Mouse (Mus musculus) hindbrain, embryonic 15.5 days (tissue): Measurements from ENCODE around the gene Gp1bb. TPM values are rescaled to one million over a fixed set of nuclear protein-coding genes. Genes with fewer than 3 reads are reported as not detected.

Experiments used
- ATAC-seq: fragments of 200-750 bp; cut with Nextera tagmentation; 2 replicates; pipeline ENCODE4 v1.8.0; 2017; ENCODE audit warnings: low read depth, moderate number of reproducible peaks, moderate TSS enrichment; ENCODE audit not compliant: low FRiP score
- H3K27ac ChIP-seq: fragments of 300-500 bp; sonication (generic); replicated peaks from 2 replicates; pipeline ENCODE4 v1.5.1; 2015; ENCODE audit warnings: mild to moderate bottlenecking, inconsistent platforms
- H3K27me3 ChIP-seq: fragments of 300-500 bp; sonication (generic); 2 replicates; pipeline ENCODE4 v1.6.1; 2015; ENCODE audit warnings: control low read depth, inconsistent platforms
- H3K36me3 ChIP-seq: fragments of 300-500 bp; sonication (generic); 2 replicates; pipeline ENCODE4 v1.6.1; 2015; ENCODE audit warnings: control low read depth, inconsistent platforms
- H3K4me1 ChIP-seq: fragments of 300-500 bp; sonication (generic); replicated peaks from 2 replicates; pipeline ENCODE4 v1.6.1; 2015; ENCODE audit warnings: control low read depth, inconsistent platforms
- H3K4me2 ChIP-seq: fragments of 300-500 bp; sonication (generic); 2 replicates; pipeline ENCODE4 v1.6.1; 2015; ENCODE audit warnings: moderate library complexity, mild to moderate bottlenecking, inconsistent platforms
- H3K4me3 ChIP-seq: fragments of 300-500 bp; sonication (generic); 2 replicates; pipeline ENCODE4 v1.5.1; 2015; ENCODE audit warnings: mild to moderate bottlenecking, inconsistent platforms
- H3K9ac ChIP-seq: fragments of 300-500 bp; sonication (generic); 2 replicates; pipeline ENCODE4 v1.6.1; 2015; ENCODE audit warnings: inconsistent platforms
- H3K9me3 ChIP-seq: fragments of 300-500 bp; sonication (generic); 2 replicates; pipeline ENCODE4 v1.6.1; 2016; ENCODE audit warnings: control low read depth, inconsistent platforms
- WGBS: fragments of 180-500 bp; shearing (Covaris S2); methylation state at CpG from one replicate; pipeline ENCODE4 v1.1.7; 2015; 5-methylcytosine and 5-hydroxymethylcytosine counted together
- polyA plus RNA-seq: library from polyadenylated mRNA; unstranded; fragments of >200 nt; fragmentation: Nextera tagmentation; extraction: Ambion mirVana; gene quantifications from 2 replicates; pipeline ENCODE4 v1.2.1, GENCODE M21; 2015

Gp1bb gene
- polyA plus RNA-seq, 1 experiment from 2014 or later: 14.8 TPM

DNA sequence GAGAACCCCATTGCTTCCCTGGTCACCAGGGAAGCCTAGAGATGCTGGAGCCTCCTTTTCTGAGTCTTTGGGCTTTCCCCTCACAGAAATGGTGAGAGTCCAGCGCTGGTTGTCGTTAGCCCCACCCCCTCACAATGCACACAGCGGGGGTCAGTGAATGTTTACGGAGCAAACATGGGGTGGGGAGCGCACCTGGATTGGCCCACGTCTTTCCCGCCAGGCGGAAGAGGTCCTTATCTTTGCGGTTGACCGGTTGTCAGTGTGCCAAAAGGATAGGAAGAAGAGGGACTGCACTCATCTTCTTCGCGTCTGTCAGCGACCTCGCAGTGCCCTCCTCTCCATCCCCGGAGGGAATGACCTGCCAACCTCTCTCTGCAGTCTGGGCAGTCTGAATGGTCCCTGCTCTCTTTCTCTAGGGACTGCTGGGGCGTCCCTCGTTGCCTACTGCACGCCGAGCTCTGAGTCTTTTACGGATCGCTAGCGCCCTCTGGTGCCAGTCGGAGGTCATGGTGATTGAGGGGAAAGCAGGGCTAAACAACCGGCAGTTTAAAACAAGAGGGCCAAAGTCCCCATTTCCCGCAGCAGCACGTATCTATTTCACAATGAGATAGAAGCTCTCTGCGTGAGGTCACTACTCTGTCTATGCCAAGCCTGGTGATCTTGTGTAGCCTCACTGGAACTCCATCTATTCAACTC lies 4.7 kb downstream of the Gp1bb start:
- Histone ChIP-seq H3K4me3 (peak overlapping the region; percentile 27), H3K27ac (no peak overlapping the region), H3K9me3 (no peaks in the 10 kb centered on the region), H3K36me3 (peaks cover 6% of the 10 kb centered on the region), H3K27me3 (peaks cover 54% of the 10 kb centered on the region), H3K4me2 (peak overlapping the region; percentile 58), H3K4me1 (peaks cover 22% of the 10 kb centered on the region), H3K9ac (peak overlapping the region; percentile 14; the same call in 1 of the 2 replicates)
- 2% methylated on average over 27 of the region's 27 CpGs for WGBS
- ATAC-seq: peak; percentile 61

DNA sequence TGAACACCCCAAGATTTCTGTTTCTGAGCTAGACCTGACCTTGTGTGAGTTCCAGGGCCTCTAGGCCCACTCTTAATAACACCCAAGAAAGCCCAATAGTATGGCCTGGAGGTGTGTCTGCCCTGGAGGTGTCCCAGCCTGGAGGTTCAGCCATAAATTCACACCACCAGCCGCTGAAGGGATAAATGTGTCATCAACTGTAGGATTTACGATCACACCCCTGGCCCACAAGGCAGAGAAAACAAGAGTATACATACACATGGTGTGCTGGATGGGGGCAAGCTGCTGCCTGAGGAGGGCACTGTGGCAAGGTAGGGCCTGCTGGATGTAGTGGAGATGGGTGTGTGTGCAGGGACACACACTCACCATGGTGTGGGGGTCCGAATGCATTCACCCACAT lies 8.9 kb downstream of the Gp1bb start:
- 90% methylated on average over 3 of the region's 3 CpGs for WGBS
- Histone ChIP-seq H3K4me1 (peaks cover 8% of the 10 kb centered on the region; the same call in 1 of the 2 replicates), H3K27me3 (peaks cover 23% of the 10 kb centered on the region), H3K27ac (no peak overlapping the region), H3K9me3 (no peaks in the 10 kb centered on the region), H3K36me3 (no peaks in the 10 kb centered on the region), H3K4me3 (no peak overlapping the region), H3K4me2 (no peak overlapping the region), H3K9ac (no peak overlapping the region)
- no peak for ATAC-seq

DNA sequence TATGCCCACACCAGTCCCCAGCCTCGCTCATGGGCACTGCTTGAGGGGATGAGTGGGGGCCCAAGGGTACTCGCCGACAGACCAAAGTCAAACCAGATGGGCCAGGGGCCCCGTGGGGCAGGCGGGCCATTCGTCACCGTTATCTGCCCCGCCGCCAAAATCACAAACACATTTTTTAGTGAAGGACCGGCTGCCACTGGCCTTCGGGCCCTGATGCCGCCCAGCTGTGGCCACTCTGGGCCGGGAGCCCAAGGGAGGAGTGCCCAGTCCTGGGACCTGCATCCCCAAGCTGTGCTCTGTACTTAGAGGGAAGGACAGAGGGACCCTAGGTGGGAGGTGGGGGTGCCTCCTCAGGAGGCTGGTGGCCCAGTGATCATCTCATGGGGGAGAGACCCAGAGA lies 10.5 kb downstream of the Gp1bb start:
- Histone ChIP-seq H3K4me1 (no peaks in the 10 kb centered on the region), H3K27ac (no peak overlapping the region), H3K9me3 (no peaks in the 10 kb centered on the region), H3K36me3 (no peaks in the 10 kb centered on the region), H3K9ac (no peak overlapping the region), H3K4me2 (no peak overlapping the region), H3K27me3 (peaks cover 17% of the 10 kb centered on the region), H3K4me3 (no peak overlapping the region)
- no peak for ATAC-seq
- 45% methylated on average over 13 of the region's 13 CpGs for WGBS

DNA sequence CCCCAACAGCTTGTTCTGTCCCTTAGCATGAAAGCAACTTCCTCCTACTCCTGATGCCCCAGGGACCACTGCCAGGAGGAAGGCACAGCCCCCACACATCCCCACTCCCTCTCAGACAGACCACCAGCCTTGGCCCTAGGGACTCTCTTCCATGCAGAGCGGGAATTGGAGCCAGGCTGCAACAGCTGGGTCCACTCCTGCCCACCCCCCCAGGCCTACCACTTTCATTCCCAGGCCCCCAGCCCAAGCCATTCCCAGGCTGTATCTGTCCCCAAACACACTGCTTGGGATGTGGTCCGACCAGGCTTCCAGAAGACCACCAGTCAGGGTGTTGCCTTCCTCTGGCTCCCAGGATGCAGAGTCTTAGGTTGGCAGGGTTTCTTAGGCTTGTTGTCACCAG lies 13.1 kb downstream of the Gp1bb start:
- Histone ChIP-seq H3K4me1 (no peaks in the 10 kb centered on the region), H3K4me2 (no peak overlapping the region), H3K36me3 (no peaks in the 10 kb centered on the region), H3K9me3 (no peaks in the 10 kb centered on the region), H3K4me3 (no peak overlapping the region), H3K27me3 (peaks cover 12% of the 10 kb centered on the region; the same call in 1 of the 2 replicates), H3K9ac (no peak overlapping the region), H3K27ac (no peak overlapping the region)
- WGBS: 65% methylated on average over 2 of the region's 2 CpGs
- no peak for ATAC-seq

DNA sequence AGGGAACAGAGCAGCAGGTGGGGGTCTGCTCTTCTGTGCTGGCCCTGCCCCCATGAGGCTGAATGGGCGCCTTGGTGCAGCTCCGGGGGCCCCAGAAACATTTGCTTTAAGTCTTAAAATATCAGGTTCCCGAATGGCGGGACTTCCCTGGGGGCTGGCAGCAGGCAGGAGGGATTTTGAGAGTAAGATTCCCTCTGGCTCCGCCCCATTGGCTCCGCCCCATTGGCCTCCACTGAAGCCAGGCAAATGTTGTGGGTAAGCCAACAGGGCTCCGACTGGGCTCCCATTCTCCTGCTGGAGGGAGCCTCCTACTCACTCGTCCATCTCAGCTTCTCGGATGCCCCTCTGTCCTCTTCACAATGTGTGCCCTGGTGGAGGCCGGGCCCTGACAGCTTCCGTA lies 14.0 kb downstream of the Gp1bb start:
- no peak overlapping the region for H3K27ac ChIP-seq
- no peak overlapping the region for H3K4me2 ChIP-seq
- H3K4me3 ChIP-seq: no peak overlapping the region
- no peaks in the 10 kb centered on the region for H3K36me3 ChIP-seq
- no peaks in the 10 kb centered on the region for H3K4me1 ChIP-seq
- H3K27me3 ChIP-seq: peaks cover 12% of the 10 kb centered on the region; the same call in 1 of the 2 replicates
- no peaks in the 10 kb centered on the region for H3K9me3 ChIP-seq
- WGBS: 7% methylated on average over 11 of the region's 11 CpGs
- H3K9ac ChIP-seq: no peak overlapping the region
- no peak for ATAC-seq

DNA sequence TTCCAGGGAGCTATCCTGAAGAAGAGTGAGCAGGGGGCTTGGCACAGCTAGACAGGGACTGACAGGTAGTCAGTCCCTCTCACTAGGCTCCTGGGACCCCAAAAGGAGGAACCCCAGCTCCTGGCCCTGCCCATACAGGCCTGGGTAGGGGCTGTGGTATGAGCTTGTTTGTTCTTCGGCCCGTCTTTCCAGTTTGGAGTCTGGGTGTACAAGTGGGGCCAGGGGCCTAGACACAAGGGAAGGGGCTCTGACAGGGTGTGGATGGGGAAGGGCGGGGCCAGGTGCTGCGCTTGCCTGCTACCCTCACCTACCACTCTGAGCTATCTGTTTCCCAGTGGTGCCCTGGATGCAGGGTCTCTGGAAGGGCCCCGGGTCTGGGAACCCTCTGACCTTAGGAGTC lies 16.5 kb downstream of the Gp1bb start:
- 77% methylated on average over 5 of the region's 5 CpGs for WGBS
- no peaks in the 10 kb centered on the region for H3K36me3 ChIP-seq
- no peak overlapping the region for H3K9ac ChIP-seq
- H3K27me3 ChIP-seq: peaks cover 12% of the 10 kb centered on the region; the same call in 1 of the 2 replicates
- H3K4me3 ChIP-seq: no peak overlapping the region
- H3K4me1 ChIP-seq: 0 out of 2 replicates have a peak, but pooled peaks cover 4% of the 10 kb centered on the region
- no peaks in the 10 kb centered on the region for H3K9me3 ChIP-seq
- no peak overlapping the region for H3K27ac ChIP-seq
- ATAC-seq: no peak
- H3K4me2 ChIP-seq: no peak overlapping the region

DNA sequence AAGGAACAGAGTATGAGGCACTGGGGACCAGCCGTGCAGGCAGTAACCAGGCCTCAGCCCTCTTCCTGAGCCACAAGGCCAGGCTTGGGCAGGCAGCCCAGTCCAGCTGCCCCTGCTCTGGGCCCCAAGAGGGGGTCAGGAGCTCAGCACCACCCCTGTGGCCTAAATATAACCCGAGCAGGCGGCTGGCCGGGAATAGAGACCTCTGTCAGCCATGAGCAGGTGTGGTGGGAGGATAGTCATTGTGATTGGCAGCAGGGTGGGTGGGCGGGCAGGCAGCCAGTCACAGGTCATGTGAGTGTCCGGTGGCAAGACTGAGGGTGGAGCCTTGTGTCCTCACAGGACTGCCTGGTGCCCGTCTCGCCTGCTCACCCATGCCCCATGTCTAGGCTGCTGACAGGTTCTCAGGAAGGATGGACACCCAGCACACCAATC lies 17.9 kb downstream of the Gp1bb start:
- no peak overlapping the region for H3K9ac ChIP-seq
- 0 out of 2 replicates have a peak, but pooled peaks cover 4% of the 10 kb centered on the region for H3K4me1 ChIP-seq
- no peak for ATAC-seq
- H3K4me3 ChIP-seq: no peak overlapping the region
- 62% methylated on average over 8 of the region's 8 CpGs for WGBS
- H3K27ac ChIP-seq: no peak overlapping the region
- H3K27me3 ChIP-seq: peaks cover 6% of the 10 kb centered on the region; the same call in 1 of the 2 replicates
- no peaks in the 10 kb centered on the region for H3K9me3 ChIP-seq
- H3K36me3 ChIP-seq: no peaks in the 10 kb centered on the region
- H3K4me2 ChIP-seq: no peak overlapping the region

DNA sequence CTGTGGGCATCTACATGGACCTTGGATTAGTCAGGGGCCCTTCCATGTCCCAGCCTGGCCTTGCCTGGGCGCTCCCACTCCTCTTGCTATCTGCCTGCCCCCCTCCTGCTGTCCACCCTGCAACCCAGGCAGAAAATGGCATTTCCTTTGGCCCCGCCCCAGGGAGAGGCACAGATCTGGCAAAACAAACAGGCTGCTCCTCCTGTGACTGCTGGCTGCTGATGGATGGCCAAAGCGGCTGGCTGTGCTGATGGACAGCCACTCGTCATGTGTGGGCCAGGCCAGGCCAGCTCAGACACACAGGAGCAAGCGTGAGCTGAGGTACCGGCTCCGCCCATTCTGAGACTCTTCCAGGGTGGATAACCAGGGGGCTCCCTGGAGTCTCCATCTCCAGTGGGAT lies 20.8 kb downstream of the Gp1bb start:
- H3K27ac ChIP-seq: no peak overlapping the region
- H3K9me3 ChIP-seq: no peaks in the 10 kb centered on the region
- H3K4me1 ChIP-seq: 0 out of 2 replicates have a peak, but pooled peaks cover 4% of the 10 kb centered on the region
- no peak overlapping the region for H3K9ac ChIP-seq
- H3K4me2 ChIP-seq: no peak overlapping the region
- no peak for ATAC-seq
- 70% methylated on average over 7 of the region's 7 CpGs for WGBS
- no peaks in the 10 kb centered on the region for H3K36me3 ChIP-seq
- no peak overlapping the region for H3K4me3 ChIP-seq
- 0 out of 2 replicates have a peak, but pooled peaks cover 3% of the 10 kb centered on the region for H3K27me3 ChIP-seq

DNA sequence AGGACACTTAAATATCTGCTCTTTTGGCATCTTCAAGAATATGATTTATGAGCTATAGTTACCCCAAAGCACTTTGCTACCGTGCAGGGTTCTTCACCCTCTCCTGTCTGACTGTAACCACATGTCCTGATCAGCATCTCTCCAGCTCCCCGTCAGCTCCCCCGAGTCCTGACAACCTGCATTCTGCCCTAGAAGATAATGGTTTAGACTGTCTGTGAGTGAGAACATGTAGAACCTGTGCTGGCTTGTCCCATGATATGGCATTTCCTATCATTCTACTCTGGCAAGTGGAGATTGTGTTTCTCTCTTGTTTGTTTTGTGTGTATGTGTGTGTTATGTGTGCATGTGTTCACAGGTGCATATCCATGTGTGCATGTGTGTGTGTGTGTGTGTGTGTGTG lies 24.2 kb downstream of the Gp1bb start:
- H3K27ac ChIP-seq: no peak overlapping the region
- 80% methylated on average over 3 of the region's 3 CpGs for WGBS

DNA sequence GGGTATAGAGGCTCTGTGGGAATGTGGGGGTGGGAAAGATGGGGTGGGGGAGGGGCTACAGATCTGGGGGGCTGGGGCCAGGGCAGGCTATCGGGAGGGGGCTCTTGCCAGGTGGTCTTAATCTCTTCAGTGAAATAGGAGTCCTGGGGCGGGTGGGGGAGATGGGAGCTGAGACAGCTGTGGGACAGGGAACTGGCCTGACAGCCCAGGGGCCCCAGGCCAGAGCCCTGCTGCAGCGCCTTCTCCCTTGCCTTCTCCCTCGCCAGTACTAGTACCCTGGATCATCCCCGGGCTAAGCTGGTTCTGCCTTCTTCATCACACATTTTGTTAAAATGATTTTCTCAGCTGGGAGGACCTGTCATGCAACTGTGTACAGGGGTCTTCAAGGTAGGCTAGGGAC lies 25.9 kb downstream of the Gp1bb start:
- Histone ChIP-seq H3K4me2 (no peak overlapping the region), H3K4me1 (peaks cover 7% of the 10 kb centered on the region), H3K27ac (no peak overlapping the region), H3K9me3 (no peaks in the 10 kb centered on the region), H3K4me3 (no peak overlapping the region), H3K36me3 (no peaks in the 10 kb centered on the region), H3K9ac (no peak overlapping the region), H3K27me3 (peaks cover 37% of the 10 kb centered on the region)
- ATAC-seq: no peak
- WGBS: 63% methylated on average over 5 of the region's 5 CpGs

More for the DNA sequence above, 24.2 kb downstream of the Gp1bb start:
- Histone ChIP-seq H3K4me1 (0 out of 2 replicates have a peak, but pooled peaks cover 4% of the 10 kb centered on the region), H3K36me3 (no peaks in the 10 kb centered on the region), H3K9me3 (no peaks in the 10 kb centered on the region), H3K4me3 (no peak overlapping the region), H3K4me2 (no peak overlapping the region), H3K27me3 (peaks cover 23% of the 10 kb centered on the region), H3K9ac (no peak overlapping the region)
- no peak for ATAC-seq

DNA sequence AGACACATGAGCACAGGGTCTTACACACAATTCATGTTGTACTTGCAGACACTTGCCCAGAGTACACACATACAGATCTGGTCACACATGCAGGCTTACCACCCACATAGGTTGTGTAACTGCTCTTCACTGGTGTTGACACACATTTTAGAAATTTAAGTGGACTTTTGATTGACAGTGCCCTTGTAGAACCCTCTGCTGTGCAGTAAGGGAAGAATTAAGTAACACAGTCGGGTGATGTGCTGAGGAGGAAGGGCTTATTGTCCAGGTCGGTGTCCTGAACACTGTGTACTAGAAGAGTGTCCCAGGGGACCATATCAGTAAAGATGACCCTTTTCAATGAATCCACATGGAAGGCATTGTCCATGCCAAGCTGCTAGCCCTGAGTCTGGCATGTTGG lies 28.3 kb downstream of the Gp1bb start:
- no peak for ATAC-seq
- Histone ChIP-seq H3K36me3 (no peaks in the 10 kb centered on the region), H3K4me3 (no peak overlapping the region), H3K9ac (no peak overlapping the region), H3K4me1 (peaks cover 21% of the 10 kb centered on the region), H3K27me3 (peaks cover 57% of the 10 kb centered on the region), H3K4me2 (no peak overlapping the region), H3K9me3 (no peaks in the 10 kb centered on the region), H3K27ac (no peak overlapping the region)
- WGBS: 74% methylated on average over 2 of the region's 2 CpGs

DNA sequence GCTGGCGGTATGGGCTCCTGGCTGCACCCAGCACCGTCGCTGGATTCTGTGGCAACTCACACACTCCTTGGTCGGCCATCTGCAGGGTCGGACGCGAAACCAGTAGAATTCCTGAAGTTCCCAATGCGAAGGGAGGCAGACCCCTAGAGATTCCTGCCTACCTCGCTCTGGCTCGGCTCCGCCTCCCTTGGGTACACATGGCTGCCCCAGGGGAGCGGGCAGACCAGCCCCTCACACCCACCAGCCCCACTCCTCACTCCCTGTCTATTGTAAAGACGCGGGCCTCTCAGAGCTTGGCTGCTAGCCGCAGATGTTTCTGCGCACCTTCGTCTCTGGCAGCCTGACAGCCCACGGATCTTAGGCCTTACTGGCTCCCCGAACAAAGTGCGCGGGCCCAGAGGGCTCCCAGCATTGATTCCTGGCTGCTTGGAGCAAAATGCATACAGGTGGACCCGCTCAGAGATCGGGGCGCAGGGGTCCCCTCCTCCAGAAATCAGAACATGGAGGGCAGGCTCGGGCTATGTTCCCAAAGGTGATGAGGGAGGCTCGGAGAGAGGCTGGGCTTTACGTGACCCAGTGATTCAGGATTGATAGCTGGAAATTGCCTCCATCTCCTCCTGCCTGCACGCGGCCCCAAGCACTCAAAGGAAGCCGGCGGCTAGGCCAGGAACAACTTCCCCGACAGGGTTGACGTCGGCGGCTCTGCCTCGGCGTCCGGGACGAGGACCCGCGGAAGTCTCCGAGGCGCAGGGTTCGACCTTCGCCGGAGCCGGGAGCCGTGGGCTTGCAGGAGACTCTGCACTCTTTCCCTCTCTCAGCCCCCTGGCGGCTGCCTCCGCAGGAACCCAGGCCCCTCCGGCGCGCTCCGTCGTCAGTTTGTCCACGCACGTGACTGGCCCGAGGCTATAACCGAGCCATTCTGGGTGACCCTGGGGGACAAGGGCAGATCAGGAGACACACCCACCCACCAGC lies 30.9 kb downstream of the Gp1bb start:
- H3K4me2 ChIP-seq: peak overlapping the region; percentile 47
- no peak for ATAC-seq
- no peaks in the 10 kb centered on the region for H3K36me3 ChIP-seq
- peaks cover 35% of the 10 kb centered on the region for H3K4me1 ChIP-seq
- H3K9ac ChIP-seq: no peak overlapping the region
- no peak overlapping the region for H3K27ac ChIP-seq
- 2% methylated on average over 58 of the region's 59 CpGs for WGBS
- peak overlapping the region; percentile 21 for H3K4me3 ChIP-seq
- peaks cover 75% of the 10 kb centered on the region for H3K27me3 ChIP-seq
- H3K9me3 ChIP-seq: no peaks in the 10 kb centered on the region
